ENCODE assay signal across 14 mouse cellular contexts in genomic region chr15:101069641-101070190, GRCm38 (mm10). TPM values are rescaled to one million over a fixed set of nuclear protein-coding genes. Genes with fewer than 3 reads are reported as not detected.
DNase-seq lines count a peak whose midpoint lies in the region; ATAC-seq lines count a peak whose summit lies in the region.
"Had no signal": no experiment of that assay in that cellular context is flagged by ENCODE, and none has a peak within 500 bp of the region (broad histone marks: within the 10 kb centered on the region; RNA-seq: fewer than 3 reads in every experiment).

No protein-coding gene starts in this region.

- DNase-seq in hindbrain, embryonic 11.5 days (ENCODE audit: low spot score) = peak; percentile 29
- DNase-seq in kidney, postnatal 25 days = peak; percentile 83 to 92
- DNase-seq in adrenal gland, postnatal 36 days = no peak
- no peak for DNase-seq in cerebellum, postnatal 36 days
- DNase-seq in B cell, adult 2 months = no peak
- DNase-seq: adrenal gland, postnatal 25 days; cerebellum, adult 18-20 months; gastrocnemius, postnatal 14 days had no signal

- WGBS in hindbrain, embryonic 11.5 days = 48% methylated on average over 9 of the region's 9 CpGs
- 41% methylated on average over 9 of the region's 9 CpGs for WGBS in hindbrain, embryonic 16.5 days
- WGBS in neural tube, embryonic 13.5 days = 37% methylated on average over 9 of the region's 9 CpGs
- WGBS in neural tube, embryonic 15.5 days = 37% methylated on average over 9 of the region's 9 CpGs

- H3K4me3 ChIP-seq in hindbrain, embryonic 11.5 days (ENCODE audit: low read depth, low read length) = no peak overlapping the region
- no peak overlapping the region for H3K4me3 ChIP-seq in hindbrain, embryonic 16.5 days (ENCODE audit: low read length)
- no peak overlapping the region for H3K4me3 ChIP-seq in neural tube, embryonic 13.5 days
- H3K4me3 ChIP-seq in neural tube, embryonic 15.5 days (replicated peaks) = no peak overlapping the region

- H3K9me3 ChIP-seq in hindbrain, embryonic 11.5 days (ENCODE audit: control insufficient read depth, low read length) = no peaks in the 10 kb centered on the region
- no peaks in the 10 kb centered on the region for H3K9me3 ChIP-seq in hindbrain, embryonic 16.5 days (ENCODE audit: control insufficient read depth, low read length)
- no peaks in the 10 kb centered on the region for H3K9me3 ChIP-seq in neural tube, embryonic 13.5 days
- no peaks in the 10 kb centered on the region for H3K9me3 ChIP-seq in neural tube, embryonic 15.5 days (replicated peaks)

- peak overlapping the region; percentile 54; the same call in 1 of the 2 replicates for H3K27ac ChIP-seq in hindbrain, embryonic 11.5 days (ENCODE audit: low read depth, low read length)
- H3K27ac ChIP-seq in hindbrain, embryonic 16.5 days (ENCODE audit: low read depth, low read length) = no peak overlapping the region
- H3K27ac ChIP-seq in neural tube, embryonic 13.5 days (replicated peaks) = peak overlapping the region; percentile 67
- H3K27ac ChIP-seq in neural tube, embryonic 15.5 days (replicated peaks) = no peak overlapping the region

- H3K27me3 ChIP-seq in hindbrain, embryonic 11.5 days (ENCODE audit: control insufficient read depth, insufficient read depth, low read length) = no peaks in the 10 kb centered on the region
- no peaks in the 10 kb centered on the region for H3K27me3 ChIP-seq in hindbrain, embryonic 16.5 days (replicated peaks; ENCODE audit: control insufficient read depth, insufficient read depth, low read length)
- H3K27me3 ChIP-seq in neural tube, embryonic 13.5 days = no peaks in the 10 kb centered on the region
- H3K27me3 ChIP-seq in neural tube, embryonic 15.5 days (replicated peaks) = no peaks in the 10 kb centered on the region
- H3K27me3 ChIP-seq: Patski had no signal

- no peaks in the 10 kb centered on the region for H3K36me3 ChIP-seq in hindbrain, embryonic 11.5 days (ENCODE audit: control insufficient read depth, insufficient read depth, low read length)
- no peaks in the 10 kb centered on the region for H3K36me3 ChIP-seq in hindbrain, embryonic 16.5 days (ENCODE audit: control insufficient read depth, insufficient read depth, low read length)
- H3K36me3 ChIP-seq in neural tube, embryonic 13.5 days = no peaks in the 10 kb centered on the region
- no peaks in the 10 kb centered on the region for H3K36me3 ChIP-seq in neural tube, embryonic 15.5 days

- ATAC-seq in hindbrain, embryonic 11.5 days (ENCODE audit: low FRiP score) = no peak
- no peak for ATAC-seq in hindbrain, embryonic 16.5 days
- no peak for ATAC-seq in neural tube, embryonic 13.5 days (ENCODE audit: low read depth)
- no peak for ATAC-seq in neural tube, embryonic 15.5 days (ENCODE audit: low FRiP score)
- ATAC-seq: Patski had no signal

- H3K4me1 ChIP-seq in hindbrain, embryonic 11.5 days (replicated peaks; ENCODE audit: control insufficient read depth, insufficient read depth, low read length) = peaks cover 57% of the 10 kb centered on the region
- H3K4me1 ChIP-seq in hindbrain, embryonic 16.5 days (ENCODE audit: control insufficient read depth, insufficient read depth, low read depth, low read length) = peaks cover 17% of the 10 kb centered on the region
- H3K4me1 ChIP-seq in neural tube, embryonic 13.5 days (replicated peaks) = peaks cover 90% of the 10 kb centered on the region
- H3K4me1 ChIP-seq in neural tube, embryonic 15.5 days = peaks cover 71% of the 10 kb centered on the region

- 0 out of 2 replicates have a peak overlapping the region, but pooled peaks have one; percentile 7 for H3K4me2 ChIP-seq in hindbrain, embryonic 11.5 days (replicated peaks; ENCODE audit: low read depth, low read length)
- no peak overlapping the region for H3K4me2 ChIP-seq in hindbrain, embryonic 16.5 days (ENCODE audit: low read length)
- H3K4me2 ChIP-seq in neural tube, embryonic 13.5 days = no peak overlapping the region
- no peak overlapping the region for H3K4me2 ChIP-seq in neural tube, embryonic 15.5 days

- 0 out of 2 replicates have a peak overlapping the region, but pooled peaks have one; percentile 7 for H3K9ac ChIP-seq in hindbrain, embryonic 11.5 days (ENCODE audit: low read depth, low read length)
- no peak overlapping the region for H3K9ac ChIP-seq in hindbrain, embryonic 16.5 days (ENCODE audit: low read depth, low read length)
- H3K9ac ChIP-seq in neural tube, embryonic 13.5 days = peak overlapping the region; percentile 34; the same call in 1 of the 2 replicates
- no peak overlapping the region for H3K9ac ChIP-seq in neural tube, embryonic 15.5 days (replicated peaks)

RNA-seq across cellular contexts. Expression of gene Fignl2, which starts 8.7 kb away (rescaled TPM):
- polyA plus RNA-seq in hindbrain, embryonic 11.5 days (2014; fragmentation: Nextera tagmentation; extraction: Ambion mirVana) = 1.2 and 2.1 TPM in 2 replicates
- polyA plus RNA-seq in hindbrain, embryonic 16.5 days (2015; fragmentation: Nextera tagmentation; extraction: Ambion mirVana) = 0.06 and 0.09 TPM in 2 replicates
- 0.17 and 0.18 TPM in 2 replicates for polyA plus RNA-seq in neural tube, embryonic 13.5 days (2015; fragmentation: Nextera tagmentation; extraction: Ambion mirVana)
- 0.20 and 0.22 TPM in 2 replicates for polyA plus RNA-seq in neural tube, embryonic 15.5 days (2015; fragmentation: Nextera tagmentation; extraction: Ambion mirVana)
- 1 to 10 TPM; 9.4 to 9.9 TPM for total RNA-seq in adrenal gland, postnatal 36 days (2021)

RNA-seq across cellular contexts. Expression of gene Gm47841, which starts 22.5 kb away (rescaled TPM):
- not detected in 2 replicates for polyA plus RNA-seq in hindbrain, embryonic 11.5 days (2014; fragmentation: Nextera tagmentation; extraction: Ambion mirVana)
- polyA plus RNA-seq in hindbrain, embryonic 16.5 days (2015; fragmentation: Nextera tagmentation; extraction: Ambion mirVana) = not detected in 2 replicates
- not detected in 2 replicates for polyA plus RNA-seq in neural tube, embryonic 13.5 days (2015; fragmentation: Nextera tagmentation; extraction: Ambion mirVana)
- 0.14 TPM in 1 of 2 replicates, not detected in the other for polyA plus RNA-seq in neural tube, embryonic 15.5 days (2015; fragmentation: Nextera tagmentation; extraction: Ambion mirVana)
- under 1 TPM in 1 of 2 experiments, not detected in 1; 0.26 TPM for total RNA-seq in adrenal gland, postnatal 36 days (2021)
- total RNA-seq: adrenal gland, postnatal 25 days; gastrocnemius, postnatal 14 days had no signal
- polyA plus RNA-seq: heart, postnatal 0 days; liver, embryonic 16.5 days had no signal

RNA-seq across cellular contexts. Expression of gene Ankrd33, which starts 45.8 kb away (rescaled TPM):
- not detected in 2 replicates for polyA plus RNA-seq in hindbrain, embryonic 11.5 days (2014; fragmentation: Nextera tagmentation; extraction: Ambion mirVana)
- not detected in 2 replicates for polyA plus RNA-seq in hindbrain, embryonic 16.5 days (2015; fragmentation: Nextera tagmentation; extraction: Ambion mirVana)
- not detected in 2 replicates for polyA plus RNA-seq in neural tube, embryonic 13.5 days (2015; fragmentation: Nextera tagmentation; extraction: Ambion mirVana)
- not detected in 2 replicates for polyA plus RNA-seq in neural tube, embryonic 15.5 days (2015; fragmentation: Nextera tagmentation; extraction: Ambion mirVana)
- total RNA-seq in adrenal gland, postnatal 36 days (2021) = under 1 TPM; 0.56 to 0.99 TPM
- total RNA-seq: gastrocnemius, postnatal 14 days had no signal
- polyA plus RNA-seq: heart, postnatal 0 days; liver, embryonic 16.5 days; Patski had no signal

RNA-seq across cellular contexts. Expression of gene Acvrl1, which starts 58.6 kb away (rescaled TPM):
- polyA plus RNA-seq in hindbrain, embryonic 11.5 days (2014; fragmentation: Nextera tagmentation; extraction: Ambion mirVana) = 4.8 and 5.5 TPM in 2 replicates
- polyA plus RNA-seq in hindbrain, embryonic 16.5 days (2015; fragmentation: Nextera tagmentation; extraction: Ambion mirVana) = 10.2 and 12.7 TPM in 2 replicates
- 8.1 and 9.0 TPM in 2 replicates for polyA plus RNA-seq in neural tube, embryonic 13.5 days (2015; fragmentation: Nextera tagmentation; extraction: Ambion mirVana)
- polyA plus RNA-seq in neural tube, embryonic 15.5 days (2015; fragmentation: Nextera tagmentation; extraction: Ambion mirVana) = 9.5 and 12.6 TPM in 2 replicates
- total RNA-seq in adrenal gland, postnatal 36 days (2021) = 10 to 100 TPM; 13.4 to 17.5 TPM
- polyA plus RNA-seq: Patski had no signal

Comparison
In these comparisons a context has a peak if more than half of its experiments do, and no peak if none do; other contexts are left out.
1. H3K27ac ChIP-seq: peak in hindbrain, embryonic 11.5 days (single experiment) and neural tube, embryonic 13.5 days (single experiment); none in hindbrain, embryonic 16.5 days (single experiment) and neural tube, embryonic 15.5 days (single experiment).
2. H3K9ac ChIP-seq: peak in hindbrain, embryonic 11.5 days (single experiment) and neural tube, embryonic 13.5 days (single experiment); none in hindbrain, embryonic 16.5 days (single experiment) and neural tube, embryonic 15.5 days (single experiment).
3. DNase-seq: peak in hindbrain, embryonic 11.5 days (single experiment) and kidney, postnatal 25 days (2 of 2); none in adrenal gland, postnatal 36 days (0 of 2), cerebellum, postnatal 36 days (0 of 2) and B cell, adult 2 months (0 of 2).